Mouse (Mus musculus): ENCODE measurements around the gene 1700021F05Rik.
A peak's percentile ranks its signal among the peaks of the same experiment; 100 is the strongest.

Gene 1700021F05Rik

GRCm38 (mm10) chr10:43540442-43541152, at the start of gene 1700021F05Rik:
TSS of gene 1700021F05Rik (minus strand) at chr10:43540994.
- DNase-seq (ENCODE audit: low spot score in 2 of 2): peak; percentile 95 to 97

- no peak for DNase-seq (ENCODE audit: low spot score in 2 of 2)
Observed at GRCm38 (mm10) chr10:43588470-43589177, 47.8 kb upstream of the 1700021F05Rik start.

GRCm38 (mm10) chr10:43584538-43584937, 43.7 kb upstream of the 1700021F05Rik start:
- no peak for DNase-seq (ENCODE audit: low spot score in 2 of 2)

- no peak for DNase-seq (ENCODE audit: low spot score in 2 of 2)
Observed at GRCm38 (mm10) chr10:43581260-43581659, 40.5 kb upstream of the 1700021F05Rik start.

GRCm38 (mm10) chr10:43580649-43581078, 39.9 kb upstream of the 1700021F05Rik start:
- DNase-seq (ENCODE audit: low spot score in 2 of 2): peak; percentile 55 to 60

- peak; percentile 59 to 68 for DNase-seq (ENCODE audit: low spot score in 2 of 2)
Observed at GRCm38 (mm10) chr10:43579381-43580261, 38.8 kb upstream of the 1700021F05Rik start.

- DNase-seq (ENCODE audit: low spot score in 2 of 2): peak; percentile 59 to 73
Observed at GRCm38 (mm10) chr10:43578754-43579380, 38.1 kb upstream of the 1700021F05Rik start.

- peak; percentile 53 to 56 for DNase-seq (ENCODE audit: low spot score in 2 of 2)
Observed at GRCm38 (mm10) chr10:43578366-43578753, 37.6 kb upstream of the 1700021F05Rik start.

GRCm38 (mm10) chr10:43577997-43578331, 37.2 kb upstream of the 1700021F05Rik start, which contains the start of gene Cd24a:
TSS of gene Cd24a (plus strand) at chr10:43578284.
- DNase-seq (ENCODE audit: low spot score in 2 of 2): no peak

- no peak for DNase-seq (ENCODE audit: low spot score in 2 of 2)
Observed at GRCm38 (mm10) chr10:43577299-43577996, 36.7 kb upstream of the 1700021F05Rik start.

- DNase-seq (ENCODE audit: low spot score in 2 of 2): peak; percentile 84 to 89
Observed at GRCm38 (mm10) chr10:43574956-43575355, 34.2 kb upstream of the 1700021F05Rik start.

- no peak for DNase-seq (ENCODE audit: low spot score in 2 of 2)
Observed at GRCm38 (mm10) chr10:43574352-43574751, 33.6 kb upstream of the 1700021F05Rik start.

- no peak for DNase-seq (ENCODE audit: low spot score in 2 of 2)
Observed at GRCm38 (mm10) chr10:43561311-43561710, 20.5 kb upstream of the 1700021F05Rik start.

- DNase-seq (ENCODE audit: low spot score in 2 of 2): no peak
Observed at GRCm38 (mm10) chr10:43560765-43561164, 20.0 kb upstream of the 1700021F05Rik start.

GRCm38 (mm10) chr10:43559313-43559712, 18.5 kb upstream of the 1700021F05Rik start:
- DNase-seq (ENCODE audit: low spot score in 2 of 2): peak; percentile 38 to 55

- DNase-seq (ENCODE audit: low spot score in 2 of 2): no peak
Observed at GRCm38 (mm10) chr10:43557630-43558165, 16.9 kb upstream of the 1700021F05Rik start.

GRCm38 (mm10) chr10:43551388-43551787, 10.6 kb upstream of the 1700021F05Rik start:
- DNase-seq (ENCODE audit: low spot score in 2 of 2): no peak

- no peak for DNase-seq (ENCODE audit: low spot score in 2 of 2)
Observed at GRCm38 (mm10) chr10:43550923-43551322, 10.1 kb upstream of the 1700021F05Rik start.

- no peak for DNase-seq (ENCODE audit: low spot score in 2 of 2)
Observed at GRCm38 (mm10) chr10:43549411-43549810, 8.6 kb upstream of the 1700021F05Rik start.

GRCm38 (mm10) chr10:43541153-43541544, 355 bp upstream of the 1700021F05Rik start:
- DNase-seq (ENCODE audit: low spot score in 2 of 2): no peak
